Mouse (Mus musculus) kidney, adult 9 months (tissue): ENCODE measurements around the gene Setd7.
"Not testable (repeated sequence)": the region's sequence is repeated elsewhere in the genome, so short reads cannot be mapped to it uniquely, and the experiment has no call there.

Experiments
- DNase-seq: peaks from one replicate; pipeline ENCODE4 v3.0.0; 2022

Setd7 gene

DNA sequence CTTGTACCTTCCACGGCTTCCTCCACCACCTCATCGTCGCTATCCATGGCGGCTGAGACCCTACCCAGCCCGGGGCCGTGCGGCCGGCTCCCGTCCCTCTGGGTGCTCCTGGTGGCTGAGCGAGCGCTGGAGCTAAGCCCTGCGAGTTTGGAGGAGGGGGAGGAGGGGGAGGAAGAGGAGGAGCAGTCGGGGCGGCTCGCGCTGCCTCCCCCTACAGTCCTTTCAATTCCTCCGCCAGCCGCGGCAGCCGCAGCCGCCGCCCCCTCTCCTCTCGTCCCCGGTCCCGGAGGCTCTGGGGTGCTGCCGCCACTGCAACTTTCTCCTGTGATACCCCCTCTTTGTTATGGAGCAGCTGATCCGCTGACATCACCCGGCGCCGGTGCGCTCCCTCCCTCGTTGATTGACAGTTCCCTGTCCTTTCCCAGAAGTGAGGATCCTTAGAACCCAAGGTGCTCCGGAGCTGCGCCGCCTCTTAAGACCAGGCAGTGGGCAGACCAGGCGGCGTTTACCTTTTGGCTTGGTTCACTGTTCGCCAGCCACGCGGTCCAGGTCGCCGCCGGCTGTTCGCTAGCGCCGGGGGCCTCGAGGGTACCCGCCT, at the start of gene Setd7:
Gene Setd7, minus strand, starts transcription at position 369 of the 598 bp plus-strand sequence.
- DNase-seq: peak; percentile 66

DNA sequence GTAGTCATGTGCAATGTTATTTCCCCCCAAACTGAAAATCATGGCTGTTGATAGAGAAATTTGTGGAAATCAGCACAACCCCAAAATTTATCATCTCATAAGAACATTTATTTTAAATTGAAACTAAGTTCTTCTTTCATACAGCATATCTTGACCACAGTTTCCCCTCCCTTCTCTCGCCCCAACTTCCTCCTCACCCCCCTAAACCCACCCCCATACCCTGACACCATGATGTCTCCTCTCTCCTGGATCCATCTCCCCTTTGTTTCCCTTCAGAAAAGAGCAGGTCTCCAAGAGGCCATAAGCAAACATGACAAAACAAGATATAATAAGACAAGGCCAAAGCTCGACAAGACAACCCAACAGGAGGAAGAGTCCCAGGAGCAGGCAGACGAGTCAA, 43.8 kb upstream of the Setd7 start:
- DNase-seq: no peak

GRCm38 (mm10) chr3:51603705-51604291, 43.1 kb upstream of the Setd7 start:
- no peak for DNase-seq

DNA sequence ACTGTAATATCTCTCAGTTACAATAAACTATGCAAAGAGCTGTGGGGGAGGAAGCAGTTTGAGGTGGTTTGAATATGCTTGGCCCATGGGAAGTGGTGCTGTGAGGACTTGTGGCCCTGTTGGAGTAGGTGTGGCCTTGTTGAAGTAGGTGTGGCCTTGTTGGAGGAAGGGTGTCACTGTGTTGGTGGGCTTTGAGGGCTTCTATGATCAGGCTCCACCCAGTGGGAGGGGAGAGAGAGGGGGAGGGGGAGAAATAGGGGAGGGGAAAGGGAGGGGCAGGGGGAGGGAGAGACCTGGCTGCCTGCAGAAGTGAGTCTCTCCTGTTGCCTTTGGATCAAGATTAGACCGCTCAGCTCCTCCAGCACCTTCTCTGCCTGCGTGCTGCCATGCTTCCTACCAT, 40.8 kb upstream of the Setd7 start:
- no peak for DNase-seq

GRCm38 (mm10) chr3:51600728-51601127, 40.0 kb upstream of the Setd7 start:
- no peak for DNase-seq

- no peak for DNase-seq
Observed at GRCm38 (mm10) chr3:51599057-51599630, 38.5 kb upstream of the Setd7 start.

DNA sequence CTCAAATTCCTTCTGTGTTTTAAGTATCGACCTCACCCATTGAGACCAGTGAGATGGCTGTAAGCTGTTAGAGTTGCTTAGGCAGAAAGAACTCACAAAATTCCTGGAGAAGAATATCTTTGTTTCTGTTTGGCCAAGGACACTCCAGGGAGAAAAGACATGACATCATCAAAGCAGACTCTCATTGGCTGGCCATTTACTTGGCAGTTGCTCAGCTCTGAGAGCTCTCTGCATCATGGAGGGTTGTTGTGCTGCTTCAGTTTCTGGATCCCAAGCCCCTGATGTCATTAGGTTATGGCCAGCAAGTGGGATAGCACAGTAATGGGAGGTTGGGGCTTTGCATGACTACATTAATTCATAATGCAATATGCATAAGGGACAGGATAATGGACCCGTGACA, 35.9 kb upstream of the Setd7 start:
- no peak for DNase-seq

DNA sequence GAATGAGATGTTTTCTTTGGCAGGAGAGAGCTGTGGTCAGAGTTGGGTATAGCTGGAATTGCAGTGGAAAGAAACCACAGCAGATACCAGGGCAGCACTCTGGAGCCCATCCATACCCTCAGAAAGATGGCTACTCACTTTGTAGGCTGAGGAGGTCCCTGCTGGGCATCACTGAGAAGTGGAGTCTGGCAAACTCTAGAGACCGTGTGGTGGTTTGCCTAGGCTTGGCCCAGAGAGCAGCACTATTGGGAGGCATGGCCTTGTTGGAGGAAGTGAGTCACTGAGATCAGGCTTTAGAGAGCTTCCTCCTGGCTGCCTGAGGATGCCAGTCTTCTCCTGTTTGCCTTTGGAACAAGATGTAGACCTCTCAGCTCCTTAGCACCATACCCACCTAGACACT, 32.8 kb upstream of the Setd7 start:
- DNase-seq: no peak

GRCm38 (mm10) chr3:51591591-51591990, 30.9 kb upstream of the Setd7 start:
- no peak for DNase-seq

GRCm38 (mm10) chr3:51590207-51590892, 29.7 kb upstream of the Setd7 start:
- no peak for DNase-seq

GRCm38 (mm10) chr3:51587697-51588262, 27.1 kb upstream of the Setd7 start:
- DNase-seq: no peak

- DNase-seq: peak; percentile 84
Observed at GRCm38 (mm10) chr3:51583574-51584391, 23.1 kb upstream of the Setd7 start.

DNA sequence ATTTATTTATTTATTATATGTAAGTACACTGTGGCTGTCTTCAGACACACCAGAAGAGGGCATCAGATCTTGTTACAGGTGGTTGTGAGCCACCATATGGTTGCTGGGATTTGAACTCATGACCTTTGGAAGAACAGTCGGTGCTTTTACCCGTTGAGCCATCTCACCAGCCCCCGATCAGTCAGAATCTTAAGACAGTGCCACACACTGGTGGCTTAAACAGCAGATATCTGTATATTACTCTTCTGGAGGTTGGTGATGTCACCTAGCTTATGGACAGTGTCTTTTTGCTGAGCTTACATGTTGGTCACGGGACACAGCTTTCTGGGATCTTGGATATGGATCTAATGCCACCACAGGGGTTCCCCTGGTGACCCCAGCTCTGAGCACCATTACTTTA, 18.6 kb upstream of the Setd7 start:
- not testable (repeated sequence) for DNase-seq

DNA sequence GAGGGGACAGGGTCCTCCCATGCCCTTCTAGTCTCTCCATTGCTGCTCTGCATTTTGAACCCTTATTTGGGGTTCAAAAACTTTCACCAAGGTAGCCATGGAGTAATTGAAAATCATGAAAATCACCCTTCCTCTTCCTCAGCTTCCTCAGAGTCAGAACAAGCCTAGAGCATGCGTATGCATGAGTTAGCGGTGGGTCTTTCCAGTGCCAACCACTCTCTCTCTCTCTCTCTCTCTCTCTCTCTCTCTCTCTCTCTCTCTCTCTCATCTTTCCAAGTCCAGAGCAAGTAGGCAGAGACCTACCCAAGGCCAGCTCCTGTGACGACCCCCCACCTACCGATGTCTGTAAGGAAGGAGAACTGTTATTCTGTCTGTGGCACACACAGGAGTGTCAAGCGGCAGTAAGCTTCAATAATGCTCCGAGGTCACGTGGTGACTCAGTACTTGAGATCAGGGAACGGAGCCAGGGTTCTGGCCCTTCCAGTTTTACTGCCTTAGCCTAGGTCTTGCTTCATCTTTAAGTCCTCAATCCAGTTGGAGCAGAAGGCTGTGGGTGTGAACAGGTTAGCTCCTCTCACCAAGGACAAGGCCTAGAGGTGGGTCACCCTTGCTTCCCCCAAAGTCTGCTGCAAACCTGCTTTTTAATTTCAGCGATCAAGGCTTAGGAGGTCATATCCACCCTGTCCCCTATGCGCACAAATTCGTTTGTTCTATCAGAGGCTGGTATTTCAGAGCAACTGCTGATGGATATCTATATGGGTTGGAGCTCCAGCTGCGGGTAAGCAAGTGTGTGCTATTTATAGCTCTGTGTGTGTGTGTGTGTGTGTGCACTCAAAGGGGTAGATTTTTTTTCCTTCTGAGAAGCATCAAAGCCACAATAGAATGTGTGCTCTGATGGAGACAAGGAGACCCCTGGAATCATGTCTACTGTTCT, 17.4 kb upstream of the Setd7 start:
- peak; percentile 62 for DNase-seq

GRCm38 (mm10) chr3:51577359-51577758, 16.7 kb upstream of the Setd7 start:
- DNase-seq: no peak

GRCm38 (mm10) chr3:51573915-51574314, 13.2 kb upstream of the Setd7 start:
- DNase-seq: no peak

- DNase-seq: no peak
Observed at GRCm38 (mm10) chr3:51570200-51570599, 9.5 kb upstream of the Setd7 start.

DNA sequence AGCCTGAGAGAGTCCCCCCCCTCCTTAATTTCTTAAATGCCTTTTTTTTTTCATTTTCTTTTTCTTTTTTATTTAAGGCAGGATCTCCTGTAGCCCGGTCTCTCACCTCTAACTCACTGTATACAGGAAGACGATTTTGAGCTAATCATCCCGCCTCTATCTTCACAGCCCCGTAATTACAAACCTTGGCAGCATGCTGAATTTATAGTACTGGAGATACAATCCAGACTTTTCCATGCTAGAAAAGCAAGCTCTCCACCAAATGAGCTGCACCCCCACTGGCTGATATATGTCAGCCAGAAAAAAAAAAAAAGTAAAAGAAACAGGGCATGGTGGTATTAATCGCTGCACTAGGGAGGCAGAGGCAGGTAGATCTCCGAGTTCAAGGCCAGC, 1.3 kb upstream of the Setd7 start:
- DNase-seq: no peak

DNA sequence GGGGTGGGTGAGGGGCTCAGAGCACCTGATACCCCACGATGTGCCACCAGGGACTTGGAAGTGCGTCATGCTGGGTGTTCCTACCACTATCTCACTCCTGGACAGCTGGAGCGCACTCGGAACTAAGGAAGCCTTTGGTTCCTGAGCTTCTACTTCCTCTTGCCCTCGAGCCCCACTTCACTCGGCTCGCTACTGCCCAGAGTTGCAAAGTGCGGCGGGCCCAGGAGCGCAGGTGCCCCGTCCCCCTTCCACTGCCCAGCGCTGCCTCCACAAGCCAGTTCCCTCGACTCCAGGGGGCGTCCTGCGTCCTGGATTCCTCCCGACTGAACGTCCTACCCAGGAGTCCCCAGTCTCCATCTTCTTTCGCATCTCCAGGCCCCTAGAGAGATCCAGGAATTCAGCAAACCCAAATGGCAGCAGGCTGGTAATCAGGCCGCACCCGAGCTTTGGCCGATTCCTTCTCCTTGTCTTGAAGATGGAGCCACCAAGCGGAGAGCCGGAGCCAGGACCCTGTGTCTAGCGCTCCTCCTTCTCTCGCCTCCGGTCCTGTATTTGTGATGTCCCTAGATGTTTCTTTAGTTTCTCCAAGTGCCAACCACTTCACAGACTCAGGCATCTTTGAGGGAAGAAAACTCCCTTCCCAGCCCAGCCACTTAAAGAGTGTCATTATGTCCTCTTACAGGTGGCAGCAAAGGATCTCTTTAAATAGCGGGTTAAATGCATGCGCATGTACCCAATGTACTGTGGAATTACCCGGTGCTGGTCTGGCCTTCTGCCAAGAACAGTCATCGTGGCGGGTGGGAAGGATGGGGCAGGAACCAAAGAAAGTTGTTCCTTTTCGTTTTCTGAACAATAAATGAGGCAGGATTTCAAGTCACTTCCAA, 672 bp upstream of the Setd7 start:
- peak; percentile 50 for DNase-seq

DNA sequence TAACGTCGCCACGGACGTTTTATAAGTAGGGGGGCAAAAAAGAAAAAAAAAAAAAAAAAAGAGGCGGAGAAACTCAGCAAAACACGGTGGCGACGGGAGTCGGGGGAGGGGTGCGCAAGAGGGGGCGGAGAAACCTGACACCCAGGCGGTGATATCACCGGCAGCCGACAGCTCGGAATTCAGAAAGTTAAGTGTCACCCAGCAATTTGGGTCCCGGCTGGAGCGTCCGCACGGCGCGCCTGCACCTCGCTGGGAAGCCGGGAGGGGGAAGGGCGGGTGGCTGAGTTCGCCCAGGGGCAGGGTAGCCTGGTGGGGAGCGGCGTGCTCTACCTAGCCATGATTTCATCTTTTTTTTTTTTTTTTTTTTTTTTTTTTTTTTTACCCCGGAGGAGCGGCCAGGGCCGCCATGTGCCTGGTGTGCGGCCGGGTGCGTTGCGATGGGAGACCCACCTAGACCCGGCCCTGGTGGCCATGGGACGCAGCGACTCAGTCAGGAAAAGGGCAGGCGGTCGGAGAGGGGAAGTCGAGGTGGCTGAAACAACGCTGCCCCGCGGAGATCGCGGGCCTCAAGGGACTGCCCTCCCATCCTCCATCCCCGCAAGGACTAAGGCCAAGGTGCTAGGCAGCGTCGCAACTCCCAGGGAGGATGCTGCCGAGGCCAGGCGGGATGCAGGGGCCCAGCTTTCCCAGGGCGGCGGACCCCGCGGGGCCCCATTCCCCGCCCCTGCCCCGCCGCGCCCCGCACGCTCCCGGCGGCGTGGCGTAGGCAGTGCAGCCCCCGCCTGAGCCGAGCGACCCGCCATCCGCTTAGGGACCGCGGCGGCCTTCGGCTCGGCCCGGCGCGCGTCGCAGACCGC, 857 bp downstream of the Setd7 start:
- DNase-seq: peak; percentile 76
